Mouse (Mus musculus): ENCODE data around the gene Slc30a4.

Slc30a4 gene

GRCm38 (mm10) chr2:122702181-122703036, at the start of gene Slc30a4:
TSS of gene Slc30a4 (minus strand) at chr2:122702663.
- peak; percentile 90 for DNase-seq (ENCODE audit: low spot score)

DNA sequence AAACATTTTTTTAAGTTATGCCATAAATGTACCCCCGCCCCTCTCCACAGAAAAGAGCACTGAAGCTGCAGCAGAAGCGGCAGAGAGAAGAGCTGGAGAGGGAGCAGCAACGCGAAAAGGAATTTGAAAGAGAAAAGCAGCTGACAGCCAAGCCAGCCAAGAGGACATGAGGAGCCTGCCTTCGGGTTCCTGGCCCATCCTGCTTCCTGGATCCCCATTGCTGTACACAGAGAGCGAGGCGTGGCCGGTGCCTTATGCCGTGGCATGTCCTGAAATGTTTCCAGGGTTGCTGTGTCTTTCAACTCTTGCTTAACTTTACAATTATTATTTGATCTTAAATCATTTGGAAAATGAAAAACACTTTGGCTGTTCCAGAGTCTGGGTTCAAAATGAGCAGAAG, 44.0 kb upstream of the Slc30a4 start:
- DNase-seq (ENCODE audit: low spot score) = no peak

- DNase-seq (ENCODE audit: low spot score) = no peak
Observed at GRCm38 (mm10) chr2:122739023-122739422, 36.6 kb upstream of the Slc30a4 start.

DNA sequence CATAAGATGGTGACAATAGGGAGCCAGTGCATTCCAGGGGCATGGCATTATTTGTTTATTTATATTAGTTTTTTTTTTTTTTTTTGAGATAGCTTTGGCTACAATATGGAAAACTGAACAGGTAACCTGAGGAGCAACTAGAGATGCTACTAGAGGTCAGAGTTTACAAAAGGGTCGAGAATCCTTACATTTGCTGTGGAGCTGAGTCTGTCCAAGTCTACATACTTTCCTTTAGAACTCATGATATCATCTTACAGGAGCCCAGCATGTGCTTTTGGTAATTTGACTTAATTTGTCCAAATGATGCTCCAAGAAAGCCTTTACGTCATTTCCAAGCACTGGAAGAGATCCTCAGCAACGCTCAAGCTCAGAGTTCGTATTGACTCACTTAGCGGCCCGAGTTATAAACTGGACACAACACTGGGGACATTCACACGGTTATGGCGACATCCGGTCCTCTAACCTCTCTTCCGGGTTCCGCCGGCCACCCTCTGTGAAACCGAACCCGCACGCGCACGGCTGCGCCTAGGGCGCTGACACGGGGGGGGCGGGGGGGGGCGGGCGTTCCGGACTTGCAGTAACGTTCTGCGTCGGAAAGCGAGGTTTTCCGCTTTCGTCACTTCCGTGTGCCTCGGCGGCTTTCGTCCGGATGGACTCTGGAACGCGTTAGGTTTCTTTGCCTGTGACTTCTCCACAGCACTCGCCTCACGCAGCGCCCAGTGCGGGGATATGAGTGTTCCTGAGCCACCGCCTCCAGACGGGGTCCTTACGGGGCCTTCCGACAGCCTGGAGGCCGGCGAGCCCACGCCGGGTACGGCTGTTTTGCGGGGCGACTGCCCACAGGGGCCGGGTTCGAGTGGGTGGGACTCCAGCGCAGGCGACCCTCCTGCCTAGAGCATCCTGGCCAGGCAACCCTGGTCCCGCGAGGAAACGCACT, 35.7 kb upstream of the Slc30a4 start, which contains the start of gene Bloc1s6:
Gene Bloc1s6 (plus strand): TSS at position 610 of the 937 bp plus-strand sequence.
- DNase-seq (ENCODE audit: low spot score) = peak; percentile 90

- DNase-seq (ENCODE audit: low spot score) = no peak
Observed at GRCm38 (mm10) chr2:122731456-122731855, 29.0 kb upstream of the Slc30a4 start.

GRCm38 (mm10) chr2:122725604-122726003, 23.1 kb upstream of the Slc30a4 start:
- DNase-seq (ENCODE audit: low spot score) = peak; percentile 16

GRCm38 (mm10) chr2:122720564-122720963, 18.1 kb upstream of the Slc30a4 start:
- DNase-seq (ENCODE audit: low spot score) = no peak

DNA sequence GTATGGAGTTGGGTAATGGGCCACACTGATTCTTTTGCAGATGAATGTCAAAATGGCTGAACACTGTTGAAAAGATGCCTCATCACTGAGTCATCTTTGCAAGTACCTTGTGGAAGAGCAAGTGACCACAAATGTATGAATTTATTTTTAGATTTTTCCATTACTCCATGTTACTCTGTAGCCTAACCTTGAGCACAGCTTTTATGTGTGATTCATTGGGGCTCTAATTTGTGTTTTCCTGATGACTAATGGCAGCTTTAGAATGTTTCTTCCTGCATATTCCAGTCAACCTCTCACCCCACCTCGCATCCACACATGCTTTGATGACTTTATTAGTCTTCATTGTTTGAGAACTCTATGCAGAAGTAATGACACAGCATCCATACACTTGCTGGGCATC, 16.8 kb upstream of the Slc30a4 start:
- no peak for DNase-seq (ENCODE audit: low spot score)

DNA sequence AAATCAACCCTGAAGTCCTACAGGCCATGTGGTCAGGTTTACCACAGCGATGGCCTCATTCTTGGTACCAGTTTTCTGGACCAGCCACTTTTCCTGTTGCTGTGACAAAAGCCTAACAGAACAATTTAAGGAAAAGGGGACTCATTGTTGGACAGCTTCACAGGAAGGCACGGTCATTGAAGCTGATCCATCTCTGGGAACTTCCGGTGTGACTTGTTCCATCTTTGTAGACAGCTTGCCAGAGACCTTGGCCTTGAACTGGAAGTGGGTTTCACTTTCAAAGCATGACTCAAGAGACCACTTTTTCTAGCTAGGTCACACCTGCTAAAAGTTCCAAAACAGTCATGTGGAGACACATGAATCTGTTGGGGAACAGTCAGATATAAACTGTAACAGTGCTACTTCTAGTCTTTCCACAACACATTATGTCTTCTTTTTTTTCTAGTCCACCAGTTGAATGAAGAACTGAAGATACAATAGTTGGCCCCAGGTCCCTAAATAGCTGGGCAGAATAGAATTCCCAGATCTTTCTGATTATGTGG, 13.9 kb upstream of the Slc30a4 start:
- no peak for DNase-seq (ENCODE audit: low spot score)

DNA sequence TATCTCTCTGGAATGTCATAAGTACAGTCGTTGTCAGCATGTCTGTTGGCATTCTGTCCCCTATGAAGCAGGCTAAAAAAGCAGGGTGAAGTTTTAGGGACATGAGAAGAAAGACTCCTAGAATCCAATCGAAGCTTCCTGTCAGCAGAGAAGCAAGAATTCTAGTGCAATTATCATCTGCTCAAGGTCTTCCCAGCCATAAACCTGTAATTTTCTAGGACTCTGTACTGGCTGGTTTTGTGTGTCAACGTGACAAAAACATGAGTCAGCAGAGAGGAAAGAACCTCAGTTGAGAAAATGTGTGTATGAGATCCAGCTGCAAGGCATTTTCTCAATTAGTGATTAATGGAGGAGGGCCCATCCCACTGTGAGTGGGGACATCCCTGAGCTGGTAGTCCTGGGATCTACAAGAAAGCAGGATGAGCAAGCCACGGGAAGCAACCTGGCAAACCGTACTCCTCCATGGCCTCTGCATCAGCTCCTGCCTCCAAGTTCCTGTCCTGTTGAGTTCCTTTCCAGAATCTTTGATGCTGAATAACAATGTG, 12.8 kb upstream of the Slc30a4 start:
- DNase-seq (ENCODE audit: low spot score) = no peak

GRCm38 (mm10) chr2:122712848-122713247, 10.4 kb upstream of the Slc30a4 start:
- no peak for DNase-seq (ENCODE audit: low spot score)

- DNase-seq (ENCODE audit: low spot score) = no peak
Observed at GRCm38 (mm10) chr2:122711911-122712310, 9.4 kb upstream of the Slc30a4 start.

DNA sequence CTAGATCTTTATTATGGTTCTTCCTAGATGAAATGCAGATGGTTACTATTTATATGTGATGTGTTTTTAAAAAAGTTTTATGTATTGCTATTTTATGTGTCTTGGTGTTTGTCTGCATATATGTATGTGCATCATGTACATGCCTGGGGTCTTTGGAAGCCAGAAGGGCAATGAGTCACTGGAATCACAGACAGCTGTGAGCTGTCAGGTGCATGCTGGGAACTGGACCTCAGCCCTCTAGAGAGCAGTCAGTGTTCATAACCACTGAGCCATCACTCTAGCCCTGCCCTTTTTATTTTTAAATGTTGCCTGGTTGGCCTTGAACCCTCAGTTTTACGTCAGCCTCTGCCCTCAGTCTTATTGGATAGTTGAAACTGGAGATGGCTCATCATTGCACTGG, 6.7 kb upstream of the Slc30a4 start:
- DNase-seq (ENCODE audit: low spot score) = no peak

- DNase-seq (ENCODE audit: low spot score) = no peak
Observed at GRCm38 (mm10) chr2:122708080-122708479, 5.6 kb upstream of the Slc30a4 start.

- no peak for DNase-seq (ENCODE audit: low spot score)
Observed at GRCm38 (mm10) chr2:122704572-122704971, 2.1 kb upstream of the Slc30a4 start.

DNA sequence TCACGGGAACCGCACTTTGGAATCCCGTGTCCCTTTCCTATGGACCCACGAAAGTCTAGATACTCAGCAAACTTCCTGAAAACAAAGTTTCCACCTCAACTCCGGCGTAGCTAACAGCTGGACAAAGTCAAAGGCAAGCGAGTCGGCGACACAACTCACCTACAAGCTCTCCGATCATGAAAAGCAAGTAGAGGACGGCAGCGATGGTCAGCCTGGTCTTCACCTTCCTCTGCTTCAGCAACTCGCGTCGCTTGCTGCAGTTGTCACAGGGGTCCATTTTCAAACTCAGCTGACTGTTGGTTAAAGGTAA, 637 bp downstream of the Slc30a4 start:
- no peak for DNase-seq (ENCODE audit: low spot score)

GRCm38 (mm10) chr2:122701012-122701411, 1.5 kb downstream of the Slc30a4 start:
- no peak for DNase-seq (ENCODE audit: low spot score)

GRCm38 (mm10) chr2:122697526-122697925, 4.9 kb downstream of the Slc30a4 start:
- DNase-seq (ENCODE audit: low spot score) = no peak

DNA sequence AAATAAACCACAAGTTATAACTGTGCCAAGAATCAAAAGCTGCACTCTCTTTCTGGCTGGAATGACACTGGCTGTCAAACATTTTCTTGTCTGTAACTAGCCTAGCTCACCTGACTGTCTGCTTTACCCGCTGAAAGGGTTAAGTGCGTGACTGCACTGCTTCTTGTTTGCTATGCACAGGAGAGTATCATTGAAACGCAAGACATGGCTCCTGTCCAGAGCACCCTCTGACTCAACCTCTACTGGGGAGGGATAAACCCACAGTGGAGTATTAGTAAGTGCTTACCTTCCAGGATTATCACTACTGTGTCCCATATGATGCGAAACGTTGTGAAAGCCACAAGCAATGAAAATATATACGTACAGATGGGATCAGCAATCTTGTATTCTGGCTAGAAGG, 15.8 kb downstream of the Slc30a4 start:
- no peak for DNase-seq (ENCODE audit: low spot score)

DNA sequence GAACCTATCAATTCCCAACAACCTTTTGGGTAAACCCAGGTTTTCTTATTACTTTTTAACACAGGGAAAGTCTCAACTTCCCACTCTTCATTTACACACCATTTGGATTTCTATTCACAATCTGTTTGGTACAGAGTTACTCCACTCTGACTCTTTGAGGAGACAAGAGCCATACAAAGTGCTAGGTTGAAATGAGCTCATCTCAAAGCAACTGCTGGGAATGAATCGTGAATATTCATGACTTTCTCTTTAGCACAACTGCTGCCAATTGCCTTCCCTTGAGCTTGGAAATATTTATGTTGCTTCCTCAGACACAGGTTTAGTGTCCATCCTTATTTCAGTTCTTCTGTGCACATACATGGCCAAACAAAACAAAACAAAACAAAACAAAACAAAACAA, 18.8 kb downstream of the Slc30a4 start:
- no peak for DNase-seq (ENCODE audit: low spot score)

DNA sequence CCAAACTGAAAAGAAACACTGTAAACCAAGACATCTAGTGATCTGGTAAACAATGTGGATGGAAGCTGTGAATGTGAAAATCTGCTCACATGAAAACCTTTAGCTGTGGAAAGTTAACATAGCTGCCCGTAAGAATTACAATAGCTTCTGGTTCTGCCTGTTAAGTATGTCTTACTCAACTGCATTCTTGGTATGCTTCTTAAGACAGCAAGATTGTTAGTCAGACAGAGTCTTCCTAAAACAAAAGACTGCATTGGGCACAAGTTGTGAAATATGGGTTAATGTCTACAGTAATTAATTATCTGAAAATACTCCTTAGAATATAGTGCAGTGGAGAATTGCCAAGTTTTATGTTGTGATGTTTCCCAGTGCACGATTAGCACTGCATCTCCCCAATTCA, 19.9 kb downstream of the Slc30a4 start:
- DNase-seq (ENCODE audit: low spot score) = no peak

DNA sequence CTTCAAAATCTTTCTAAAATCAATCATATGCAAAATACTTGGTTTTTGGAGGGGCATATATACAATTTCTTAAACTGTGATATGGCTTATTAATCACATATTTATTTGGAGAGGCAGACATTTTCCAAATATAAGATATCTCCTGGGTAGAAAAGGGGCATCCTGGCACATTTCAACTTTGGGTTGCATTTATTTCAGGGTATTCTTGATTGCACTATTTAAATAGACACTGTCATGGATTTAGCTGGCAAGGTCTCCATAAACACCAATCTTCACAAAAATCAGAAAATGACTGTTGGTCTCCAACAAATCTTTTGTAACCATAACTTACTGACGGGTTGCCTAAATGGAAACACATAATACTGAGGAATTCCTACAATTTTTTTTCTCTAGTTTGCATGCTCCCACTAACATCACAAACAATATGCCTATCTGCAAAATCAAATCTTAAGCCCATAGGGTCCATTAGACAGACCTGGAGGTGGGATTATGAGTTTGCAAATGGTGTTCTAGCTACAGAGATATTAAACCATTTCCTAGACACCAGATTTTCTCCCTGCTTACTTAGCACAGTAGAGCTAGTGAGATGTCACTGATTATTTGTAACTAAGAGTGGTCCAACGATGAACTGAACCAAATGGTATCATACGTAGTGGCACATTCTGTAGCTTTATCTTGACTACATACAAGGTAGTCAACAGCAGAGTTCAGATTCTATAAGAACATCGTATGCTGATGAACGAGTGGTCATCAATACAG, 20.9 kb downstream of the Slc30a4 start:
- DNase-seq (ENCODE audit: low spot score) = no peak
